Mouse (Mus musculus): ENCODE measurements around the gene Mlycd. TPM values are rescaled to one million over a fixed set of nuclear protein-coding genes. Genes with fewer than 3 reads are reported as not detected.
"Not testable (repeated sequence)": the region's sequence is repeated elsewhere in the genome, so short reads cannot be mapped to it uniquely, and the experiment has no call there.

Gene Mlycd
- 15.3 and 15.5 TPM in 2 replicates for polyA plus RNA-seq (2015; fragmentation: Nextera tagmentation; extraction: Ambion mirVana)

- H3K36me3 ChIP-seq = no peaks in the 10 kb centered on the region
- H3K27ac ChIP-seq (replicated peaks) = peak within 1 kb of the TSS; percentile 76; the same call in 1 of the 2 replicates
- H3K4me3 ChIP-seq (replicated peaks) = peak within 1 kb of the TSS; percentile 81
- WGBS = 1% methylated on average over 44 of the region's 44 CpGs
- peaks cover 20% of the 10 kb centered on the region for H3K4me1 ChIP-seq
- H3K4me2 ChIP-seq (replicated peaks) = peak within 1 kb of the TSS; percentile 97
- H3K27me3 ChIP-seq = no peaks in the 10 kb centered on the region
- no peaks in the 10 kb centered on the region for H3K9me3 ChIP-seq (replicated peaks)
- ATAC-seq (ENCODE audit: insufficient number of reproducible peaks, low FRiP score, low TSS enrichment, low read depth) = peak; percentile 92
- peak within 1 kb of the TSS; percentile 85 for H3K9ac ChIP-seq
Measured at GRCm38 (mm10) chr8:119394524-119395026, at the start of gene Mlycd. Gene Mlycd, plus strand, starts transcription at chr8:119394878.

DNA sequence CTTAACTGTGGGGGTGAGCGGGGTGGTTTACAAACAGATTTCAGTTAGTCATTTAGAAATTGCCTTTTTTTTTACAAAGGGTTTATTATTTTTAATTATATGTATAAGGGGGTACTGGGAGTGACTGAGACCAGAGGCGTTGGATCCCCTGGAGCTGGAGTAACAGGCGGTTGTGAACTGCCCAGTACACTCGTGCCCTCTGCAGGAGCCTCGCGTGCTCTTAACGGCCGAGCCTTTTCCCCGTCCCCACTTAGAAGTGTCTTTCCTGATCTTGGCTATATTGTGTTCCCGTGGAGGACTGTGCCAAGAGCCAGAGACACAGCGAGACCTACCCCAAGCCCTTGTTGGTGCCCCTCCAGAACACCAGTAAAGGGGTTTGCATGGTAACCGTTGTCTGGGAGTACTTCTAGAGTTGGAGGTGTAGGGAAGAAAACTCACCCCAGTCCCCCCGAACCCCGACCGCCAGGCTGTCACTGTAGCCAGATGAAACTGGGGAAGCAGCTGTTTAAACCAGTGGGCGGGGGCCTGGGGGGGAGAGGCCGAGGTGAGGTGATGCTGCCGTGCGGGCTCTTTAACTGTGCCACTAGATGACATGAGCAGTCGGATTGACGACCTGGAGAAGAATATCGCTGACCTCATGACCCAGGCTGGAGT is 49.5 kb upstream of the Mlycd start:
- H3K4me1 ChIP-seq = peaks cover 7% of the 10 kb centered on the region
- peak overlapping the region; percentile 99 for H3K4me3 ChIP-seq (replicated peaks)
- ATAC-seq (ENCODE audit: insufficient number of reproducible peaks, low FRiP score, low TSS enrichment, low read depth) = no peak
- WGBS = 55% methylated on average over 22 of the region's 22 CpGs
- H3K36me3 ChIP-seq = peaks cover 34% of the 10 kb centered on the region
- no peak overlapping the region for H3K27ac ChIP-seq (replicated peaks)
- peak overlapping the region; percentile 99 for H3K9ac ChIP-seq
- peak overlapping the region; percentile 57 for H3K4me2 ChIP-seq (replicated peaks)
- 0 out of 2 replicates have a peak, but pooled peaks cover 3% of the 10 kb centered on the region for H3K9me3 ChIP-seq (replicated peaks)
- peaks cover 2% of the 10 kb centered on the region; the same call in 1 of the 2 replicates for H3K27me3 ChIP-seq

GRCm38 (mm10) chr8:119345683-119346075 is 49.0 kb upstream of the Mlycd start:
- Histone ChIP-seq H3K4me1 (peaks cover 7% of the 10 kb centered on the region), H3K9me3 (replicated peaks) (0 out of 2 replicates have a peak, but pooled peaks cover 3% of the 10 kb centered on the region), H3K27ac (replicated peaks) (no peak overlapping the region), H3K4me2 (replicated peaks) (peak overlapping the region; percentile 57), H3K9ac (no peak overlapping the region), H3K36me3 (peaks cover 34% of the 10 kb centered on the region), H3K4me3 (replicated peaks) (peak overlapping the region; percentile 99), H3K27me3 (peaks cover 2% of the 10 kb centered on the region; the same call in 1 of the 2 replicates)
- no peak for ATAC-seq (ENCODE audit: insufficient number of reproducible peaks, low FRiP score, low TSS enrichment, low read depth)
- WGBS = 82% methylated on average over 15 of the region's 15 CpGs

GRCm38 (mm10) chr8:119351647-119352046 is 43.0 kb upstream of the Mlycd start:
- Histone ChIP-seq H3K36me3 (peaks cover 38% of the 10 kb centered on the region), H3K27me3 (no peaks in the 10 kb centered on the region), H3K4me2 (replicated peaks) (no peak overlapping the region), H3K4me1 (no peaks in the 10 kb centered on the region), H3K4me3 (replicated peaks) (no peak overlapping the region), H3K9ac (no peak overlapping the region), H3K27ac (replicated peaks) (no peak overlapping the region), H3K9me3 (replicated peaks) (no peaks in the 10 kb centered on the region)
- no peak for ATAC-seq (ENCODE audit: insufficient number of reproducible peaks, low FRiP score, low TSS enrichment, low read depth)
- 91% methylated on average over 19 of the region's 19 CpGs for WGBS

DNA sequence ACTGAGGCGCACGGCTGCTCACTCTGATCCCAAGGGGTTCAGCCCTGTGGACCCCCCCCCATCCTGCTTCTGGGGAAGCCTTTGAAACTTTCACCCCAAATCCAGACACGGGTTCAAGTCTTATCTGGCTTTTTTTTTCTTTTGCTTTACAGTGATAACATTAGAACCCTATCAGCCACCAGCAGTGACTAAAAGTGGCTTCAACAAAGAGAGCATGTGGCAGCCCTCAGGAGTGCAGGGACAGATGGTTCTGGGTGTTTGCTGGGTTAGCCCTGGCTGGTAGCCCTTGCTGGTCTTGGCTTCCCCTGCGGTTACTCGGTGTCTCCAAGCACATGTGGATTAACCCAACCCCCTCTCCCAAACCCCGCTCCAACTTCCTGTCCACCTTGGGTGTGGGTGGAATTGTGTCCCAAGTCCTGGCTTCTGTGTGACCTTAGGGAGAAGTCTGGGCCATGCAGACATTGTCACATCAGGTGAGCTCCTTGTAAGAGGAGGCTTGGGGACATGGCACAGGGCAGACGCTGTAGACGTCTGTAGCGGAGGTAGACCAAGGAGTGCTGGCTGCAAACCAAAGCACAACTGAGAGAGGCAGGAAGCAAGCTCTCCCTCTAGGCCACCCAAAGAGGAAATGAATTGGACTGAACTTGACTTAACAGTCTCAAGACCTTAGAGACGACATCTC is 41.6 kb upstream of the Mlycd start:
- ATAC-seq (ENCODE audit: insufficient number of reproducible peaks, low FRiP score, low TSS enrichment, low read depth) = no peak
- Histone ChIP-seq H3K27me3 (no peaks in the 10 kb centered on the region), H3K4me1 (no peaks in the 10 kb centered on the region), H3K9me3 (replicated peaks) (no peaks in the 10 kb centered on the region), H3K4me2 (replicated peaks) (no peak overlapping the region), H3K4me3 (replicated peaks) (no peak overlapping the region), H3K36me3 (peaks cover 23% of the 10 kb centered on the region), H3K9ac (no peak overlapping the region), H3K27ac (replicated peaks) (no peak overlapping the region)
- 76% methylated on average over 10 of the region's 10 CpGs for WGBS

- no peak overlapping the region for H3K4me3 ChIP-seq (replicated peaks)
- WGBS = 79% methylated on average over 6 of the region's 6 CpGs
- no peaks in the 10 kb centered on the region for H3K4me1 ChIP-seq
- H3K27me3 ChIP-seq = no peaks in the 10 kb centered on the region
- H3K9ac ChIP-seq = no peak overlapping the region
- H3K9me3 ChIP-seq (replicated peaks) = no peaks in the 10 kb centered on the region
- no peak overlapping the region for H3K4me2 ChIP-seq (replicated peaks)
- peaks cover 18% of the 10 kb centered on the region for H3K36me3 ChIP-seq
- H3K27ac ChIP-seq (replicated peaks) = no peak overlapping the region
- no peak for ATAC-seq (ENCODE audit: insufficient number of reproducible peaks, low FRiP score, low TSS enrichment, low read depth)
Measured at GRCm38 (mm10) chr8:119353659-119354023, 41.0 kb upstream of the Mlycd start.

GRCm38 (mm10) chr8:119356631-119357030 is 38.0 kb upstream of the Mlycd start:
- H3K27me3 ChIP-seq = not testable (repeated sequence)
- WGBS = 59% methylated on average over 5 of the region's 5 CpGs

DNA sequence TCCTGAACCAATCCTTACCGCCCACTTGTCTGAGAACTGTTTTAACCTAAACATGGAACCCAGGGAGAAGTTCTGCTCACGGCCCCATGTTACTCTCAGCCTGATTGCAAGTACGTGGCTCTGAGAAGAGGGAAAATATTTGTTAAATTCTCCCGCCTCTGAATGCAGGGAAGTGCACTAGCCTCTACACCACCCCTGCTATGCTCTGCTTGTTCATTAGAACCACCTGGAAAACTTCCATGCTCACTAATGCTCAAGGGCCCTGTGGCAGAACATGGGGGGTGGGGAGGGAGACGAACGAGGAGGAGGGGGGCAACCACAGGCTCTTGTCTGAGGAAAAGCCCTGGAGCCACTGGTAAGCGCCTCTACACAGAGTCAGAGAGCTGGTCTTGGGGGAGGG is 36.5 kb upstream of the Mlycd start:
- WGBS = 25% methylated on average over 7 of the region's 7 CpGs
- H3K4me3 ChIP-seq (replicated peaks) = no peak overlapping the region
- no peak overlapping the region for H3K4me2 ChIP-seq (replicated peaks)
- H3K9ac ChIP-seq = no peak overlapping the region
- H3K4me1 ChIP-seq = no peaks in the 10 kb centered on the region
- no peak overlapping the region for H3K27ac ChIP-seq (replicated peaks)
- no peaks in the 10 kb centered on the region for H3K9me3 ChIP-seq (replicated peaks)
- H3K36me3 ChIP-seq = no peaks in the 10 kb centered on the region
- no peaks in the 10 kb centered on the region for H3K27me3 ChIP-seq
- ATAC-seq (ENCODE audit: insufficient number of reproducible peaks, low FRiP score, low TSS enrichment, low read depth) = no peak

More at GRCm38 (mm10) chr8:119356631-119357030, 38.0 kb upstream of the Mlycd start:
- not testable (repeated sequence) for H3K4me3 ChIP-seq (replicated peaks); H3K36me3 ChIP-seq; ATAC-seq (ENCODE audit: insufficient number of reproducible peaks, low FRiP score, low TSS enrichment, low read depth); H3K9ac ChIP-seq; H3K4me2 ChIP-seq (replicated peaks); H3K27ac ChIP-seq (replicated peaks); H3K9me3 ChIP-seq (replicated peaks); H3K4me1 ChIP-seq

DNA sequence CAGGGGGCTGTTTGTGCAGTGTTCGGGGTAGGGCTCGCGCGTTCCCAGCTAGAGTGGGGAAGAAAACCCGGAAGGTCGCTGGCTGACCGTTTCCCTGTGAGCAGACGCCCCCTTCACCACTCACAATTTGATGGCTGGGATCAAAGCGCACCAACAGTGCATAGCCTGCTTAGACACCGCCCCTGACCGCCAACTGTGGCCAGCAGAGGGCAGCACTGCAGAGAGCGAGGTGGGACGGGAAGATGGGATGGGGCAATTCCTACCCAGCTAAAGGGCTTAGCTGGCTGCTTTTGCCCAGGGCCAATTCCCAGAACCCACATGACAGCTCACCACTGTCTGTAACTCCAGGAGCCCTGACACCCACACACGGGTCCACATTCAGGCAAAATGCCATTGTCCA is 35.8 kb upstream of the Mlycd start:
- no peaks in the 10 kb centered on the region for H3K4me1 ChIP-seq
- H3K4me3 ChIP-seq (replicated peaks) = no peak overlapping the region
- H3K9ac ChIP-seq = no peak overlapping the region
- H3K36me3 ChIP-seq = no peaks in the 10 kb centered on the region
- no peak overlapping the region for H3K4me2 ChIP-seq (replicated peaks)
- H3K27ac ChIP-seq (replicated peaks) = no peak overlapping the region
- no peaks in the 10 kb centered on the region for H3K9me3 ChIP-seq (replicated peaks)
- 45% methylated on average over 14 of the region's 14 CpGs for WGBS
- H3K27me3 ChIP-seq = no peaks in the 10 kb centered on the region
- no peak for ATAC-seq (ENCODE audit: insufficient number of reproducible peaks, low FRiP score, low TSS enrichment, low read depth)

GRCm38 (mm10) chr8:119360686-119361295 is 33.9 kb upstream of the Mlycd start:
- no peaks in the 10 kb centered on the region for H3K36me3 ChIP-seq
- no peaks in the 10 kb centered on the region for H3K4me1 ChIP-seq
- H3K9me3 ChIP-seq (replicated peaks) = no peaks in the 10 kb centered on the region
- H3K27ac ChIP-seq (replicated peaks) = no peak overlapping the region
- 38% methylated on average over 8 of the region's 8 CpGs for WGBS
- no peak overlapping the region for H3K4me3 ChIP-seq (replicated peaks)
- H3K27me3 ChIP-seq = no peaks in the 10 kb centered on the region
- H3K4me2 ChIP-seq (replicated peaks) = no peak overlapping the region
- no peak for ATAC-seq (ENCODE audit: insufficient number of reproducible peaks, low FRiP score, low TSS enrichment, low read depth)
- H3K9ac ChIP-seq = no peak overlapping the region

- 84% methylated on average over 9 of the region's 9 CpGs for WGBS
- H3K9ac ChIP-seq; ATAC-seq (ENCODE audit: insufficient number of reproducible peaks, low FRiP score, low TSS enrichment, low read depth); H3K36me3 ChIP-seq; H3K4me2 ChIP-seq (replicated peaks); H3K27ac ChIP-seq (replicated peaks); H3K9me3 ChIP-seq (replicated peaks); H3K27me3 ChIP-seq; H3K4me1 ChIP-seq; H3K4me3 ChIP-seq (replicated peaks): not testable (repeated sequence)
Measured at GRCm38 (mm10) chr8:119374716-119375115, 20.0 kb upstream of the Mlycd start.

All from embryonic facial prominence, embryonic 15.5 days (tissue).